Comparison of ENCODE assay signal across 24 mouse cellular contexts in genomic region chr2:61922496-61922895, GRCm38 (mm10).
"Had no signal": no experiment of that assay in that cellular context is flagged by ENCODE, and none has a peak within 500 bp of the region (broad histone marks: within the 10 kb centered on the region; RNA-seq: fewer than 3 reads in every experiment).

No protein-coding gene starts in this region.

- H3K27ac ChIP-seq: liver, embryonic 13.5 days; liver, embryonic 15.5 days; lung, embryonic 15.5 days; macrophage; midbrain, embryonic 10.5 days; midbrain, embryonic 12.5 days; neural tube, embryonic 13.5 days; neural tube, embryonic 15.5 days; stomach, embryonic 15.5 days; stomach, postnatal 0 days had no signal

- ATAC-seq: liver, postnatal 0 days; lung, postnatal 0 days; midbrain, embryonic 16.5 days had no signal

- H3K36me3 ChIP-seq: liver, embryonic 13.5 days; liver, embryonic 15.5 days; lung, embryonic 15.5 days; midbrain, embryonic 10.5 days; midbrain, embryonic 12.5 days; neural tube, embryonic 13.5 days; neural tube, embryonic 15.5 days; stomach, embryonic 15.5 days had no signal

- H3K27me3 ChIP-seq: liver, embryonic 13.5 days; liver, embryonic 15.5 days; lung, embryonic 15.5 days; megakaryocyte, embryonic 14.5 days; midbrain, embryonic 12.5 days; neural tube, embryonic 13.5 days; neural tube, embryonic 15.5 days; stomach, embryonic 15.5 days had no signal

- DNase-seq: liver, embryonic 13.5 days; liver, postnatal 0 days; lung, adult 2 months; lung, postnatal 14 days; lung, postnatal 36 days; midbrain, embryonic 14.5 days; retina, postnatal 1 day; right cerebral cortex, adult 18-20 months; right cerebral cortex, postnatal 14 days; thymus, adult 2 months; thymus, postnatal 25 days; thymus, postnatal 4 days had no signal

- H3K4me1 ChIP-seq: liver, embryonic 13.5 days; liver, embryonic 15.5 days; lung, embryonic 15.5 days; megakaryocyte, embryonic 14.5 days; midbrain, embryonic 10.5 days; midbrain, embryonic 12.5 days; neural tube, embryonic 13.5 days; neural tube, embryonic 15.5 days; stomach, embryonic 15.5 days had no signal

- H3K4me3 ChIP-seq: liver, embryonic 13.5 days; liver, embryonic 15.5 days; lung, embryonic 15.5 days; megakaryocyte, embryonic 14.5 days; midbrain, embryonic 10.5 days; midbrain, embryonic 12.5 days; neural tube, embryonic 13.5 days; neural tube, embryonic 15.5 days; stomach, embryonic 15.5 days had no signal
